Mouse (Mus musculus) ES-E14 (cell line): Measurements from ENCODE around the gene Cela3a. TPM values are rescaled to one million over a fixed set of nuclear protein-coding genes. Genes with fewer than 3 reads are reported as not detected.

ENCODE experiments used
- DNase-seq: peaks from one replicate; pipeline ENCODE4 v3.0.0-alpha.2; 2013; ENCODE audit warnings: low read depth, low spot score
- H3K27ac ChIP-seq: 2 replicates; pipeline ENCODE4 v1.5.1; 2012; ENCODE audit warnings: low read depth, mild to moderate bottlenecking, low read length, moderate library complexity, mixed read lengths; ENCODE audit not compliant: poor library complexity, insufficient read depth, severe bottlenecking
- H3K36me3 ChIP-seq: 2 replicates; pipeline ENCODE4 v1.6.1; 2012; ENCODE audit warnings: mild to moderate bottlenecking, low read length, moderate library complexity, mixed read lengths; ENCODE audit not compliant: control insufficient read depth, poor library complexity, insufficient read depth, severe bottlenecking
- H3K4me1 ChIP-seq, 2 experiments: fragments of 150-350 bp in 1 of 2; sonication (generic) in 1 of 2; 2 replicates each; pipeline ENCODE4 v1.6.1; 2012; ENCODE audit warnings: low read length in 2 of 2, mild to moderate bottlenecking in 1 of 2, mixed read lengths in 1 of 2; ENCODE audit not compliant: control insufficient read depth in 2 of 2, insufficient read depth in 2 of 2, poor library complexity in 1 of 2
- H3K4me3 ChIP-seq, 2 experiments: fragments of 150-350 bp in 1 of 2; sonication (generic) in 1 of 2; 2 replicates each; pipeline ENCODE4 v1.5.1; 2012; ENCODE audit warnings: low read length in 2 of 2, low read depth in 1 of 2, mild to moderate bottlenecking in 1 of 2, mixed read lengths in 1 of 2; ENCODE audit not compliant: insufficient read depth in 1 of 2, poor library complexity in 1 of 2, severe bottlenecking in 1 of 2
- H3K9ac ChIP-seq: 2 replicates; pipeline ENCODE4 v1.6.1; 2012; ENCODE audit warnings: low read depth, mild to moderate bottlenecking, low read length, mixed read lengths; ENCODE audit not compliant: poor library complexity, insufficient read depth, severe bottlenecking
- H3K9me3 ChIP-seq: fragments of 150-350 bp; sonication (generic); 2 replicates; pipeline ENCODE4 v1.6.1; 2012; ENCODE audit warnings: low read depth, mild to moderate bottlenecking, low read length; ENCODE audit not compliant: control insufficient read depth, insufficient read depth
- CHD2 ChIP-seq: IDR thresholded peaks from 2 replicates; pipeline ENCODE4 v1.6.1; 2014; ENCODE audit warnings: mild to moderate bottlenecking, low read depth, low read length, inconsistent platforms
- HCFC1 ChIP-seq: IDR thresholded peaks from 2 replicates; pipeline ENCODE4 v1.6.1; 2012; ENCODE audit warnings: low read length, inconsistent platforms, borderline replicate concordance; ENCODE audit not compliant: insufficient read depth
- MAFK ChIP-seq: IDR thresholded peaks from 2 replicates; pipeline ENCODE4 v1.6.1; 2014; ENCODE audit warnings: mild to moderate bottlenecking, low read depth, low read length, inconsistent platforms; ENCODE audit not compliant: insufficient read depth
- ZC3H11A ChIP-seq: IDR thresholded peaks from 2 replicates; pipeline ENCODE4 v1.6.1; 2012; ENCODE audit warnings: low read depth, mild to moderate bottlenecking, inconsistent platforms, low read length, borderline replicate concordance
- ZNF384 ChIP-seq: IDR thresholded peaks from 2 replicates; pipeline ENCODE4 v1.6.1; 2012; ENCODE audit warnings: low read depth, low read length, inconsistent platforms
- in situ Hi-C, 2 experiments: fragments of 600-800 bp; cut with MboI; formaldehyde crosslinking; loops; one replicate each; pipeline ENCODE4 v1.15.1; 2025; ENCODE audit warnings: low sequenced_read_pairs in 2 of 2, inconsistent platforms in 1 of 2; ENCODE audit not compliant: unreplicated experiment in 2 of 2
- total RNA-seq: library from RNA; depleted of rRNA; stranded (reverse); fragments of 300-350 nt; gene quantifications from 2 replicates; pipeline ENCODE4 v1.2.3, GENCODE M21; 2012

Cela3a gene
- total RNA-seq, 1 experiment, result not detected

- Histone ChIP-seq H3K36me3 (no peaks in the 10 kb centered on the region), H3K4me1 (peaks cover 3 to 9% of the 10 kb centered on the region in 2 experiments; a peak in 2 of 4 replicates), H3K27ac (no peak overlapping the region), H3K9me3 (no peaks in the 10 kb centered on the region), H3K4me3 (no peak overlapping the region), H3K9ac (no peak overlapping the region)
- DNase-seq, result no peak
- TF ChIP-seq ZNF384 (peak; percentile 74), HCFC1 (no peak)
- in situ Hi-C loops, result no loop called here
Measured at GRCm38 (mm10) chr4:137365356-137366062, 44.1 kb downstream of the Cela3a start.

DNA sequence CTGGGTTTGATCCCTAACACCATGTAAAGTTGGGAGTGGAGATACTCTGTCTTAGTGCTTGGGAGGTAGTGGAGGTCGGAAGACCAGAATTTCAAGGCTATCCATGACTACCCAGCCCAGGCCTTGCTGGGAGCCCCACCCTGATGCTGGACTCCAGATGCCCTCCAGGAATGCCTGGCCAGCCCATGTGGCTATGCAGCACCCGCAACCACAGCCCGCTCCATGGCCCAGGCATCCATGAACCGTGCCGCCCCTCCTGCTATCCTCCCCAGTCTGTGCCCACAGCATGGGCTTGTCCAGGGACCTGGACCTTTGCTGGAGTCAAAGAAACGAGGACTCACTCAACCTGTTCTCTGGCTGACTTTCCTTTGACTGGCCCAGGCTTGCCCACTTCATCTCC is 44.8 kb downstream of the Cela3a start:
- Histone ChIP-seq H3K4me3 (no peak overlapping the region), H3K27ac (no peak overlapping the region), H3K9ac (no peak overlapping the region), H3K36me3 (no peaks in the 10 kb centered on the region), H3K9me3 (no peaks in the 10 kb centered on the region), H3K4me1 (peaks cover 3 to 9% of the 10 kb centered on the region in 2 experiments; a peak in 2 of 4 replicates)
- TF ChIP-seq MAFK (no peak), CHD2 (no peak), ZNF384 (no peak), ZC3H11A (no peak), HCFC1 (no peak)
- no peak for DNase-seq
- in situ Hi-C loops, result no loop called here

- H3K36me3 ChIP-seq, result no peaks in the 10 kb centered on the region
- no peak for TF ChIP-seq MAFK
- H3K27ac ChIP-seq, result no peak overlapping the region
- peaks cover 0 to 4% of the 10 kb centered on the region in 2 experiments; a peak in 1 of 4 replicates for H3K4me1 ChIP-seq
- H3K9ac ChIP-seq, result no peak overlapping the region
- no peak overlapping the region for H3K4me3 ChIP-seq
- in situ Hi-C loops, result no loop called here
- no peaks in the 10 kb centered on the region for H3K9me3 ChIP-seq
- no peak for DNase-seq
Measured at GRCm38 (mm10) chr4:137360996-137361395, 48.6 kb downstream of the Cela3a start.

DNA sequence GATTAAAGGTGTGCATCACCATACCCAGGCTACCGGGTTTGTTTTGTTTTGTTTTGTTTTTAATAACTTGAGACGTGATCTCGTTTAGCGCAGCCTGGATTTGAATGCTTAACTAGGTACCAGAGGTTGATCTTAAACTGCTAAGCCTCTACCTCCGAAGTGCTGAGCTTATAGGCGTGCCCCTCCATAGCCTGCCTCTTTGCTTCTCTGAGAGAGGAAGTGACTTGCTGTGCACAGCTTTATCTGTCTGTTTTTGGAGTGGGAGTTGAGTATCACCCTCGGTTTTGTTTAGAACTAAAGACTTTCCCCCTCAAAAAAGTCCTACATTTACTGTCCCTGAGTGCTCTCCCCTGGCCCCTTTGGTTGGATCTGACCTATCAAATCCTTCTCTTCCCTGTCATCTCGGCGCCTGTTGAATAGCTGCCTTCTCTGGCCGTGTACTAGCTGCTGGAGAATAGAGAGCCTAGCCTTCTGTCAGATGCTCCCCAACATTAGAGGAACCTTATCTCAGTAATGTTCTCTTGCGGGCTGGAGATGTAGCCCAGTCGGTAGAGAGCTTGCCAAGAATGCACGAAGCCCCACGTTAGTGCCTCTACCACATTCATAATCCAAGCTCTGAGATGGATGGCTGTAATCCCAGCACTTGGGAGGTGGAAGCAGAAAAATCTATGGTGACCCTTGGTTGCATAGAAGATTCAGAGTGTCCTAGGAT is 51.1 kb downstream of the Cela3a start:
- in situ Hi-C loops, result no loop called here
- no peak overlapping the region for H3K4me3 ChIP-seq
- peaks cover 0 to under 1% of the 10 kb centered on the region in 2 experiments; a peak in 1 of 4 replicates for H3K4me1 ChIP-seq
- TF ChIP-seq CHD2 (no peak), ZNF384 (no peak), MAFK (no peak), ZC3H11A (no peak), HCFC1 (no peak)
- H3K27ac ChIP-seq, result no peak overlapping the region
- DNase-seq, result no peak
- H3K9ac ChIP-seq, result no peak overlapping the region
- no peaks in the 10 kb centered on the region for H3K36me3 ChIP-seq
- H3K9me3 ChIP-seq, result no peaks in the 10 kb centered on the region
